Mouse (Mus musculus) liver, adult 10 weeks (tissue): Measurements from ENCODE around the gene Fig4. TPM values are rescaled to one million over a fixed set of nuclear protein-coding genes. Genes with fewer than 3 reads are reported as not detected.

Source experiments
- polyA plus RNA-seq: library from polyadenylated mRNA; stranded (reverse); fragments of 350-450 nt; fragmentation: Illumina TruSeq; extraction: RNeasy Lipid Tissue Mini Kit (QIAGEN cat#74804); gene quantifications from one replicate; pipeline ENCODE4 v1.2.3, GENCODE M21; 2014; ENCODE audit warnings: low read depth, low replicate concordance

Fig4 gene
- polyA plus RNA-seq, result 8.7 TPM

DNA sequence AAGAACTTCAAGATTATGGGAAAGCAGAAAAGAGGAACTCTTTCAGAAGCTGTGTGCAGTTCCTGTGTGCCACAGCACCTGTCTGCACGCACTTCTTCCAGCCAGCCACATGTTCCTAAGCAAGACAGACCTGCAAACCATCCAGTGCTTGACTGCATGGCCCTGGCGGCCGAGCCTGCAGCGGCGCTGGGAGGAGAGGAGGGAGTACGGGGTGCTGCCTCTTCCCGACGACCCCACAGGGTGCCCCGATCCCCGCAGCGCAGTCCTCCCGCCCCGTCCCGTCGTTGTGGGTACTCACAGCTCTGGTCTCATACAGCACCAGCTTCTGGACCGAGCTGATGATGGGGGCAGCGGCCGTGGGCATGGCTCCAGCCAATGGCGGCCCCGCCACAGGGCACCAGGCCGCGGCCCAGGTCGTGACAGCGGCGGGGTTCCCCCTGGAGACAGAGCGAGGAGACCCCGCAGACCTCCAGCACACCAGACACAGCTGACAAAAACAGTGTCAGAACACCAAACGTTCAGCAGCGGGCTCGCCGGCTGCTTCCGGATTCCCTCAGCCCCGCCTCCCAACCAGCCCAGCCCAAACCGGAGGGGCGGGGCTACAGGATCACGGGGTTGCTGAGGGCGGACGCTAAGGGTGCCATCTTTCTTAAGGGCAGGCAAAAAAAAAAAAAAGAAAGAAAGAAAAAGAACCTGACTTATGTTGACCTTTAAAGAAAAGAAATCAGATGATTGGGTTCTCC is at the start of gene Fig4:
TSS of gene Fig4 (minus strand) at position 572 of the 743 bp plus-strand sequence.

DNA sequence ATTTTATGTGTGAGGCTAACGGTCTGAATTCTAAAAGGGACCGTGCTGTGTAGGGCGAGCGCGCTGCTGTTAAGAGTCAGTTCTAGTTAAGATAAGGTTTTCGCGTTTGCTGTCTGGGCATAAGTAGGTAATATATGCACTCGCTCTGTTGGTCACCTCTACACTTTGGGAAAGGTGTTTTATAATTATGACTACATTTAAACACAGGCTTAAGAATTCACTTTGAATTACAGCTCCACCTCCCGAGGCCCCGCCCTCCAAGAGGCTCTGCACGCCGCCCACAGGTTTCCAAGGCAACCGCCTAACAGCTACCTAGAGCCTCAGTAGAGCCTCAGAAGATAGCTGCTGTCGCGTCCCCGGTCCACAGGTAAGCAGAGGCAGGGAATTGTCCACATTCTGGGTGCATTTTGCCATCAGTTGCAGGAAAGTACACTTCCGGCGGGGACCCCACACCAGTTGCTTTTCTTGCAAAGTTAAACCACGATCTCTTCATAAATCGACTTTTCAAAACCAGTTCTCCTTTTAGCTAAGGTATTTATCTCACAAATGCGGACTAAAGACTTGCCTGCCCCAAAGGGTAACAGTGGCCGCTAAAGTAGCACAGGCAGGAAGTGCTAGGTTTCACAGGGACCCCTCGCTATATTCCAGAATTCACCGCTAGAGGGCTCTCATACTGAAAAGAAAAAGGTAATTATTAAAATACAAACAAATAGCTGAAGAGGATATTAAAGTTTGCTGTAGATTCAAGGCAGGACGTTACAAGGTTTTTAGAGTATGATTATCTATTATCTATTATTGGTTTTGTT is 782 bp upstream of the Fig4 start, which contains the start of gene Ak9:
TSS of gene Ak9 (plus strand) at position 342 of the 806 bp plus-strand sequence.

Other genes with a start within 250 kb of the Fig4 start
- not detected for gene Gpr6, start 231.0 kb downstream of the Fig4 start, polyA plus RNA-seq
- not detected for gene Ak9, start 720 bp upstream of the Fig4 start, polyA plus RNA-seq
- gene Zbtb24, start 147.1 kb upstream of the Fig4 start, polyA plus RNA-seq, result 7.7 TPM
- gene Mical1, start 173.1 kb upstream of the Fig4 start, polyA plus RNA-seq, result not detected
- 5.6 TPM for gene Smpd2, start 187.1 kb upstream of the Fig4 start, polyA plus RNA-seq
- gene Ppil6, start 187.2 kb upstream of the Fig4 start, polyA plus RNA-seq, result 2.3 TPM
- 723 TPM for gene Cd164, start 216.2 kb upstream of the Fig4 start, polyA plus RNA-seq